Mouse (Mus musculus): ENCODE results near the gene Abhd17c.
"Not testable (repeated sequence)": the region's sequence is repeated elsewhere in the genome, so short reads cannot be mapped to it uniquely, and the experiment has no call there.

Abhd17c gene

GRCm38 (mm10) chr7:84152821-84153220, 1.1 kb upstream of the Abhd17c start:
- no peak for DNase-seq (ENCODE audit: low spot score)

DNA sequence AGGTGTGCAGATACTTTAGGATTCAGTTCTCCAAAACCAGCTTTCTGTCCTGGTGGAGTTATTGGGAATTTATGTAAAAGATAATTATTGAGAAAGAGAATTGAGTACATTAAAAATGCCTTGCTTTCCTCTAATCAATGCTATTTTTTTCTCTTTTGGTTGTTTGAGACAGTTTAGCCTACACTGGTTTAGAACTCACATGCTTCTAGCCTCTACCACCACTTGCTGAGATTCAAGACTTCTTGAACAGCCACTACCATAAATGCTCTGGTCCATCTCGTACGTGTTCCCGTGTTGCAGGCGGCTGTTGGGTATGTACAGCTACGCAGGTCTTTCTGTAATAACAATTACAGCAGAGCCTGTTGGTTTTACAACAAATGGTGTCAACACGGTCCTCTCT, 681 bp upstream of the Abhd17c start:
- DNase-seq (ENCODE audit: low spot score) = no peak

DNA sequence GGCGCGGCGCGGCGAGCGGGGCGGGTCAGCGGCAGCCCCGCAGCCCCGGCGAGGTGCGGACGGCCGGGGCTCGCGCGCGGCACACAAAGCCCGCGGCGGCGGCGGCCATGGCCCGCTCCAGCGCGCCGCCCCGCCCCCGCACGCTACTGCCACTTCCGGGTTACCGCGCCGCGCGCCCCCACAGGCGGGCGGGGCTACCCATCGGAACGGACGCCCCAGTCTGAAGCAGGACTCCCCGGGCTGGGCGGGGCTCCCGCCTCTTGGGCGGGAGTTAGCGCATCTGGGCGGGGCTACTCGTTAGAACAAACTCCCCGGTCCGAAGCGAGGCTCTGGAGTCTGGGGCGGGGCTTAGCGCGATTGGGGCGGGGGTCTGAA, 254 bp upstream of the Abhd17c start:
- DNase-seq (ENCODE audit: low spot score) = peak; percentile 96

DNA sequence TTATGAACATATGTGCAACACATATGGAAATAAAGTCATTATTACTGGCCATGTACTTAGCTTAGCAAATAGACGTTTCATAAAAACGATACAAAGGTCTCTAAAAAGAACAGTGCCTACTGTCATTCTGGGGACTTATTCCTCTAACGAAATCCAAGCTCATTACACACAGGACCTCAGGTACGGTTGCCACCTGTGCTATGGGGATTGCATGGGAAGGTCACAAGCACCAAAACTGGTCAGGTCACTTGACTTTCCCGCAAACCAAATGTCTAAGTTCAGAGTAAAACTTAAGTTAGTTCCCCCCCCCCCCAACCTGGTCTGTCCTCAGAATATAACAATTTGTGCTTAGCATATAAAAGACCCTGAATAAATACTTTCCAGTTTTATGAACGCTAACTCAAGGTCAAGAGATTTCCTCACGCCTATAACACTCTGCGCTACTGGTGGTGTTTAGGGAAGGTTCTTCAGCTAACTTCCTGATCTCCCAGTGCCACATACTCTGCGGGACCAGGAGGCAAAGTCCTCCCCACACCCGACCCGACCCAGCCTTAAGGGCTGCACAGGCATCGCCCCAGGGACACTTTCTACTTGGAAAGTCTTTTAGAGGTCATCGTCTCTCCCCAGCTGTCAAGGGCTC, 1.2 kb downstream of the Abhd17c start:
- DNase-seq (ENCODE audit: low spot score) = no peak

GRCm38 (mm10) chr7:84149821-84150220, 1.9 kb downstream of the Abhd17c start:
- DNase-seq (ENCODE audit: low spot score) = no peak

DNA sequence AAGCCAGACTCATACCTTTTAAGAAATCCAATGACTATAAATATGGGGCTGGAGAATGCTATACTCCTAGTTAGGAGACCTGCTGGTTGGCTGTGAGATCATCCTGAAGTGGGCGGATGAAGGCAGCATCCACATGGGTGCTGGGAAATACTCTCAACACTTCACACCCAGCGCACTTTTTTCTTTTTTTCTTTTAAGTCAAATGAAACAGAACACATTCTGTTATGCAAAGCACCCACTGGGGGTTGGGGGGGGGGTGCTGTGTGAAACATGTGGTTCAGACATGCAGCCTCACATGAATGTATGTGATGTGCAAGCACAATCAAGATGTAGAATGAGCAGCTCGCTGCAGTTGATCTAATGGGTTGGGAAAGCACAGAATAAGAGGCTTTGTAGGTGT, 2.8 kb downstream of the Abhd17c start:
- no peak for DNase-seq (ENCODE audit: low spot score)

DNA sequence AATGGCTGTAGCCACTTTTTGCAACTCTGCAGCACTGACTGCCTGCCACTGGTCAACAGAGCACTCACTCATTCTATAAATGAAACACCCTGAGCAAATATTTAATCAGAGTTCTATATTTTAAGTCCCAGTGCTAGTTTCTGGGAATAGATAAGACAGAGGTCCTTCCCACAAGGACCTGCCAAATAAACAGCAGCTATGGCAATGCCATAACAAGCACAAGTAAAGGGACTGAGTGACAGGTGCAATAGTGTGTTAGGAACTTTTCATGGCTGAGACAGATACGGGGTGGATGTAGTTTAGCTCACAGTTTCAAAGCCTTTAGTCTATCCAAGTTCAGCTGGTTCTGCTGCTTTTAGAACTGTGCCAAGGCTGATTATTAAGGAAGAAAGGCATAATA, 3.9 kb downstream of the Abhd17c start:
- no peak for DNase-seq (ENCODE audit: low spot score)

- DNase-seq (ENCODE audit: low spot score) = no peak
Measured at GRCm38 (mm10) chr7:84145633-84146032, 6.1 kb downstream of the Abhd17c start.

GRCm38 (mm10) chr7:84142736-84143473, 8.8 kb downstream of the Abhd17c start:
- DNase-seq (ENCODE audit: low spot score) = no peak

GRCm38 (mm10) chr7:84142196-84142595, 9.5 kb downstream of the Abhd17c start:
- no peak for DNase-seq (ENCODE audit: low spot score)

DNA sequence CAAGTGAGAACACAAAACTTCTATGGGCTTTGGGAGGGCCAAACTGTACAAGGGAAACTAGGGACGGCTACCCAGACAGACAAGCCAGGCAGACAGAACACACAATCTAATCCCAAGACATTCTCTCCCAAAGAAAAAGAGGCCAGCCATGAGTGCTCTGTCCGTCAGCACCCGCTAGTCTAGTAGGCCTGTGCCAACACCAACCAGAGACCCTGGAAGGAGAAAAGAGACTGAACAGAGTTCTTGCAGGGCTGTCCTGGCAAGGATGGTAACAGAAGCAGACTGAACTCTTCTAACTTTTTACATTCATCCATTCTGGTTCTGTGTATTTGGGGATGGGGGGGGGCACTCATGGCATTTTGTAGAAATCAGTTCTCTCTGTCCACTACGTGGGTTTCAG, 12.1 kb downstream of the Abhd17c start:
- no peak for DNase-seq (ENCODE audit: low spot score)

DNA sequence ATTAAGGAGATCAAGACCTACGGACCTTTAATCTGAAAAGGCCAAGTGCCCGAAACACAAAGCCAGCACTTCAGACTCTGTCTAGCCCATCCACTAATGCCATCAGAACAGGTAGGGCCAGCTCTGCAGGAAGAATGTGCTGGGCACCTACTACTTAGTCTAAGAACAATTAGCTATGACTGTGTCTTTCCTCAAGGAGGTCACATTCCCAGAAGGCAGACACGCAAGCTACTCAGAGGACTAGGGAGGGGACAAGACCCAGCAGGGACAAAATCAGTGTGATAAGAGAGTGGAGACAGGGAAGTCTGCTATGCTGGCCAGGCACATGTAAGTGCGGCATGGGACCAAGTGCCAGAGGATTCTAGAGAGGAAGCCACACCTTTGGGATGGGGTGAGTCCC, 13.0 kb downstream of the Abhd17c start:
- no peak for DNase-seq (ENCODE audit: low spot score)

GRCm38 (mm10) chr7:84137779-84138178, 13.9 kb downstream of the Abhd17c start:
- no peak for DNase-seq (ENCODE audit: low spot score)

DNA sequence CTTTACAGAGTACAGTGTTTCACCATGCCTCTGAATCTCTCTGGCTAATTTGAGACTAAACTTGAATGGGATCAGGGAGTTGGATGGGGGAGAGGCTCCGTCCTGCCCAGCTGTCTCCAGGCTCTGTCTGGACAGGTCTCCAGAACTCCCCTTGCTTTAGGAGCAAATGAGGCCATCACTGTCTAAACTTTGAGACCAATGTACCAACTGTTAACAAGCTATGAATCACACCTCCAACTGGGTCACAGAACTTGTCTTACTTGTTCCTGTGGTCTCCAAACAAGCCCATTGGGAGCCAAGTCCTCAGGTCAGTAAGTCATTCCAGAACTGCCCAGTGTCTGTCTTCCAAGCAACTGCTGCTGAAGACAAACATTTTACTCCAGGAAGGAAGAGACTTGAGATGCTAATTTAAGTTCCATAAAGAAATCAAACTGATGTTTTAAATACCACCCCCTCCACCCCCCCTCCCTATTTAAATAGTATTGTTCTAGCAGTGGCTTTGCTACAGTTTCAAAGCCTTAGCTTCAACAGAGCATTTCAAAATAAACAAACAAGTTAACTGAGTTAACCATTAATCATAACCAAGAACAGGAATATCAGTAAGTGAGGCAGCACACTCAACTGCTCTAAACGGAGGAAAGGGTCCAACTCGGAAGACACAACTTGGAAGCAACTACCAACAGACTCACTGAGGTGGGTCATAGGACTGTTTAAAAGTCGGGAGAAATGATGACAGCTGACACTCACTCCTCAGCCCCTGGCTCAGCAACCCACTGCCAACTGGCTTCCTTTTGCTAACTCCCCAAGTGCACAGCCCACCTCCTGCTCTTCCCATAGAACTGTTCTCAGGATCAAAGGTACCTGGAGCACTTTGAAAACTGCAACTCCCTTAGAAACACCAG, 15.6 kb downstream of the Abhd17c start:
- DNase-seq (ENCODE audit: low spot score) = no peak

DNA sequence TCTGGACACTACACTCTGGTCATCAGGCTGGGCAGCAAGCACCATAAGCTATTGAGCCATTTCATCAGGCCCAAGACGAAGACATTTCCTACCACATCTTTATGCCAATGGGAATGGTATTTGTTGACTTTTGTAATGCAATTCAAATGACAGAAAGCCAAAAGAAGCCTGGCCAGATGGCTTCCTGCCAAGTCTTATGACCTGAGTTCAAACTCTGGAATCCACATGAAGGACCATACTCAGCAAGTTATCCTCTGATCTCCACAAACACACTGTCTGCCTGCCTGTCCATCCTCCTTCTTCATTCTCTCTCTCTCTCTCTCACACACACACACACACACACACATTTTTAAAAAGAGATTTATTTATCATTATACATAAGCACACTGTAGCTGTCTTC, 19.0 kb downstream of the Abhd17c start:
- DNase-seq (ENCODE audit: low spot score) = no peak

DNA sequence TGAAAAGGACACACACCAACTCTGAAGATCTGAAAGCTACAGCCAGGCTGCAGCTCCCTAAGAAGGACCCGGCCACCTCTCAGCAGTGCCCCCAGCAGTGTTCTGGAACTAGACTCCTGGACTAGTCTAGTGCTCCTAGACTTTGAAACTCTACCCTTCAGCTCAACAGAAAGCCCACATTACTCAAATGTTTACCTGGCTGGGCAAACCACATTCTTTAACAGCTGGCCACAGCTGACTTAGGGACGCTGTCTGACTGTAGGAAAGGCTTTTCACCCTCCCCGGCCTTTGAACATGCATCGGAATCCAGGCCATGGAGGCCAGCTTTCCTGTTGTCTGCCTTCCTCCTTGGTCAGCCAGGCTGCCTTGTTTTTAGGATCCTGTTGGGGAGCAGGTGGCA, 20.0 kb downstream of the Abhd17c start:
- DNase-seq (ENCODE audit: low spot score) = no peak

GRCm38 (mm10) chr7:84128661-84129060, 23.0 kb downstream of the Abhd17c start:
- DNase-seq (ENCODE audit: low spot score) = no peak

GRCm38 (mm10) chr7:84125730-84126129, 26.0 kb downstream of the Abhd17c start:
- no peak for DNase-seq (ENCODE audit: low spot score)

GRCm38 (mm10) chr7:84123651-84124050, 28.0 kb downstream of the Abhd17c start:
- DNase-seq (ENCODE audit: low spot score) = not testable (repeated sequence)

DNA sequence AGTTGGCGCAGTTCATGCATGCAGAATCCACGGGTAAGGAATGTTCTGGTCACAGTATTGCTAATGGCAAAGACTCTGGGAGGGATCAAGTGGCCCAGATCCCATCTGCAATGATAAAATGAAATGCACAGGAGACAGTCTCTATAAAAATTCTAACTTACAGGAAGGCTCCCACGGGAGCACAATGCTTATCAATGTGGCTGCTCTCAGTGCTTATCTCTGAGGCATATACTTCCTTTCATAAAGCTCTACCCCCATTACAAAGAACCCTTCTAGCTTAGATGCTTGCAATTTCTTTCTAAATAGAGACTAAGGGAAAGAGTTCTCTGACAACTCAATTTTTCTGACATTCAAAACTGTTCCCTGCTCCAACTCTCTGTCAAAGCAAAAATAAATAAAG, 29.9 kb downstream of the Abhd17c start:
- DNase-seq (ENCODE audit: low spot score) = no peak

DNA sequence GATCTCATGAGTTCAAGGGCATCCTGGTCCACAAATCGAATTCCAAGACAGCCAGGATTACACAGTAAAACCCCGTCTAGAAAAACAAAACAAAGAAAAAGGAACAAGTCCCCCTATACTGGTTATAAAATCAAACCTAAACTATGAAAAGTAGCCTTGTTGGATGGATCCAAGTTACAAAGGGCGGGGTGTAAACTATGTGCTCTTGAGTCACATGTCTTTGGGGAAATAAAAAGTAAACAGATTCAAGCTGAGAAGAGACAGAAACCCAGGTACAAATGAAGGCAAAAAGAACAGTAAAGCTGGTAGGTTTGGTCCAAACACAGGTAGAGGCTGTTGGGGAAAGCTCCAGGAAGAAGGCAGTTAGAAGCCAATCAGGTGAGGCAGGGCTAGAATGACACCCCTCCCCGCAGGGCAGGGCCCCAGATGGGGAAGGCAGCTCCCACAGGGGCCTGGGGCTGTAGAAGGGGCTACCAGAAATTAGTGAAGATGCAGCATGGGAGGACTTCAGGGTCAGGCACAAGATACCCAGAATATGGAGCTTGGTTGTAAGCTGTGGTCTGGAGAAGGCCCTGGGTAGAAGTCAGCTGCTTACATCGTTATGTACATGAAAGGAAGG, 31.4 kb downstream of the Abhd17c start:
- no peak for DNase-seq (ENCODE audit: low spot score)
